Mouse (Mus musculus) hindbrain, embryonic 11.5 days (tissue): ENCODE data around the gene Gsto2. TPM values are rescaled to one million over a fixed set of nuclear protein-coding genes. Genes with fewer than 3 reads are reported as not detected.
A peak's percentile ranks its signal among the peaks of the same experiment; 100 is the strongest.

Source experiments
- ATAC-seq: fragments of 200-750 bp; cut with Nextera tagmentation; 2 replicates; pipeline ENCODE4 v1.8.0; 2017; ENCODE audit warnings: mild to moderate bottlenecking, moderate TSS enrichment, moderate library complexity; ENCODE audit not compliant: low FRiP score
- DNase-seq: peaks from one replicate; pipeline ENCODE4 v3.0.0-alpha.2; 2015; ENCODE audit warnings: low spot score
- H3K27ac ChIP-seq: fragments of 300-500 bp; sonication (generic); 2 replicates; pipeline ENCODE4 v1.5.1; 2014; ENCODE audit warnings: mild to moderate bottlenecking, low read depth, low read length
- H3K27me3 ChIP-seq: fragments of 300-500 bp; sonication (generic); 2 replicates; pipeline ENCODE4 v1.6.1; 2014; ENCODE audit warnings: mild to moderate bottlenecking, low read length, moderate library complexity, mixed read lengths; ENCODE audit not compliant: control insufficient read depth, insufficient read depth
- H3K36me3 ChIP-seq: fragments of 300-500 bp; sonication (generic); 2 replicates; pipeline ENCODE4 v1.6.1; 2014; ENCODE audit warnings: mild to moderate bottlenecking, low read length, moderate library complexity, mixed read lengths; ENCODE audit not compliant: control insufficient read depth, insufficient read depth
- H3K4me1 ChIP-seq: fragments of 300-500 bp; sonication (generic); replicated peaks from 2 replicates; pipeline ENCODE4 v1.6.1; 2014; ENCODE audit warnings: low read length, mixed read lengths; ENCODE audit not compliant: control insufficient read depth, insufficient read depth
- H3K4me2 ChIP-seq: fragments of 300-500 bp; sonication (generic); replicated peaks from 2 replicates; pipeline ENCODE4 v1.6.1; 2014; ENCODE audit warnings: mild to moderate bottlenecking, low read depth, low read length
- H3K4me3 ChIP-seq: fragments of 300-500 bp; sonication (generic); 2 replicates; pipeline ENCODE4 v1.5.1; 2014; ENCODE audit warnings: low read depth, low read length
- H3K9ac ChIP-seq: fragments of 300-500 bp; sonication (generic); 2 replicates; pipeline ENCODE4 v1.6.1; 2014; ENCODE audit warnings: low read depth, low read length
- H3K9me3 ChIP-seq: fragments of 300-500 bp; sonication (generic); 2 replicates; pipeline ENCODE4 v1.6.1; 2016; ENCODE audit warnings: low read length; ENCODE audit not compliant: control insufficient read depth
- WGBS: fragments of 180-500 bp; shearing (Covaris S2); extraction: QIAGEN DNeasy Blood & Tissue Kit; methylation state at CpG from one replicate; pipeline ENCODE4 v1.1.7; 2014; 5-methylcytosine and 5-hydroxymethylcytosine counted together
- polyA plus RNA-seq: library from polyadenylated mRNA; unstranded; fragments of >200 nt; fragmentation: Nextera tagmentation; extraction: Ambion mirVana; gene quantifications from 2 replicates; pipeline ENCODE4 v1.2.1, GENCODE M21; 2014

Gsto2 gene
- polyA plus RNA-seq, 1 experiment from 2014 or later = 0.77 TPM

- Histone ChIP-seq H3K27ac (no peak overlapping the region), H3K4me3 (no peak overlapping the region), H3K4me1 (no peaks in the 10 kb centered on the region), H3K36me3 (peaks cover 3% of the 10 kb centered on the region; the same call in 1 of the 2 replicates), H3K9me3 (no peaks in the 10 kb centered on the region), H3K4me2 (no peak overlapping the region), H3K27me3 (no peaks in the 10 kb centered on the region), H3K9ac (no peak overlapping the region)
- no peak for ATAC-seq
- DNase-seq = no peak
- 90% methylated on average over 6 of the region's 6 CpGs for WGBS
Observed at GRCm38 (mm10) chr19:47893092-47893491, 27.8 kb downstream of the Gsto2 start.

- H3K4me1 ChIP-seq = no peaks in the 10 kb centered on the region
- 95% methylated on average over 8 of the region's 8 CpGs for WGBS
- no peak overlapping the region for H3K4me2 ChIP-seq
- H3K9ac ChIP-seq = no peak overlapping the region
- ATAC-seq = no peak
- DNase-seq = no peak
- no peak overlapping the region for H3K4me3 ChIP-seq
- peaks cover 3% of the 10 kb centered on the region; the same call in 1 of the 2 replicates for H3K36me3 ChIP-seq
- H3K9me3 ChIP-seq = no peaks in the 10 kb centered on the region
- H3K27ac ChIP-seq = no peak overlapping the region
- no peaks in the 10 kb centered on the region for H3K27me3 ChIP-seq
Observed at GRCm38 (mm10) chr19:47898472-47899079, 33.2 kb downstream of the Gsto2 start.

GRCm38 (mm10) chr19:47900012-47900411, 34.7 kb downstream of the Gsto2 start:
- no peak overlapping the region for H3K4me2 ChIP-seq
- no peak for ATAC-seq
- H3K9ac ChIP-seq = no peak overlapping the region
- no peaks in the 10 kb centered on the region for H3K9me3 ChIP-seq
- 63% methylated on average over 6 of the region's 6 CpGs for WGBS
- no peak overlapping the region for H3K4me3 ChIP-seq
- no peak for DNase-seq
- no peaks in the 10 kb centered on the region; the same call in 1 of the 2 replicates for H3K4me1 ChIP-seq
- peaks cover 3% of the 10 kb centered on the region; the same call in 1 of the 2 replicates for H3K36me3 ChIP-seq
- H3K27ac ChIP-seq = no peak overlapping the region
- H3K27me3 ChIP-seq = no peaks in the 10 kb centered on the region

DNA sequence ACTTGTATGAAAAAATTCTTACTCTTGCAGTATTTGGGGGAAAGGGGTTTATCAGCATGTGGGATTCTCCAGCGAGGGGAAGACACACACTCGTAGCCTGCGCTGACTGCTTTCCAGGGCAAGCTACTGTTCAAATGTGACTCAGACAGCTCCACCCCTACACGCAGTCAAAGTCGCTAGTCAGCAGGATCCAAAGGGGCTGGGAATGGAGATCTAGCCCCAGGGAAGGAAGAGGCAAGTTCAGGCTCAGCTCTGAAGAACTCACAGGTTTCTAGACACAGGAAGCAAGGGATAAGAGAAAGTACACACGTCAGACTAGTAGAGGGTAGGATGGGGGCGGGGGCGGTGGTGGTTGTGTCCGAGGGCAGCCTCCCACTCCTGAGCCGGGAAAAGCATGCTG, 35.2 kb downstream of the Gsto2 start:
- no peaks in the 10 kb centered on the region; the same call in 1 of the 2 replicates for H3K4me1 ChIP-seq
- DNase-seq = no peak
- no peak overlapping the region for H3K27ac ChIP-seq
- H3K4me2 ChIP-seq = no peak overlapping the region
- no peaks in the 10 kb centered on the region for H3K27me3 ChIP-seq
- H3K4me3 ChIP-seq = no peak overlapping the region
- H3K9ac ChIP-seq = no peak overlapping the region
- no peaks in the 10 kb centered on the region for H3K9me3 ChIP-seq
- WGBS = 87% methylated on average over 10 of the region's 10 CpGs
- ATAC-seq = no peak
- H3K36me3 ChIP-seq = peaks cover 3% of the 10 kb centered on the region; the same call in 1 of the 2 replicates

DNA sequence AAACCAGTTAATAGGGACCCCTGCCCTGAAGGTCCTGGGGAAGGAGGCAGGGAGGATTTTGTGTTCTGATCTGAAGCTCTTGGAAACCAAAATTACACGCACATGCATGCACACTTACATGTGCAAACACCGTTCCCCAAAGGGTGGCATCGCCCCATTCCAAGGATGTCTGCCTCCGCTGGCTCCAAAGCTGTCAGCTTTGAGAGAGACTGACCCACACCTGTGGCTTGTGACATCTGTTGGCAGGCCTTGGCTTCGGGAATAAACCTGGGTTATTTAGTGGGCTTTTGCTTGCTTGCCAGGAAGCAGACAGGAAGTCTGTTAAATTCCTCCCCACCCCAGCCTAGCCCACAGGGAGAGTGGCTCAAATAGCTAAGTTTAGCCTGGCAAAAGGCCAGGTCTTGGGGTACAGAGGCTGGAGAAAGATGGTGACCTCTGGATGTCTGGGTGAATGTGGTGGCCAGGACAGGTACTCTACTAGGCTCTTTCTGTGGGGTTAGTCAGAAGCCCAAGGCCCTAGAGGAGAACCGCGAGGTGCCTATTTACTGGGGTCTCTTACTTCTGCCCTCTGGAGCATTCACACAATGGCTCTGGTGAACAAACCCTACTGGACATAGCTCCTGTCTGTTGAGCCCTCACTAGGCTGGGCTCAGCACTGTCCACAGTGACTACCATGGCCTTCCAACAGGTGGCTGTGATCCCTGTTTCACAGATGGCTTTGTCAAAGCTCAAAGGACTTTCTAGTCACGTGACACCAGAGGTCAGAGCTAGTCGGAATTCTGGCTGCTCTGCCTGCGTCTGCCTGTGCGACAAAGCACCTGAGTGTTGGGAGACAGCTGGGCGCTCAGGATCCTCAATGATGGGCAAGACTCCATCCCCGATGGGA, 37.2 kb downstream of the Gsto2 start:
- Histone ChIP-seq H3K4me2 (no peak overlapping the region), H3K36me3 (no peaks in the 10 kb centered on the region), H3K4me3 (no peak overlapping the region), H3K9me3 (no peaks in the 10 kb centered on the region), H3K27ac (no peak overlapping the region), H3K4me1 (no peaks in the 10 kb centered on the region; the same call in 1 of the 2 replicates), H3K9ac (no peak overlapping the region), H3K27me3 (no peaks in the 10 kb centered on the region)
- ATAC-seq (no peak), DNase-seq (no peak)
- 68% methylated on average over 13 of the region's 13 CpGs for WGBS

GRCm38 (mm10) chr19:47903679-47904078, 38.3 kb downstream of the Gsto2 start:
- H3K4me3 ChIP-seq = no peak overlapping the region
- H3K36me3 ChIP-seq = no peaks in the 10 kb centered on the region
- ATAC-seq (peak; percentile 41; the same call in 1 of the 2 replicates), DNase-seq (no peak)
- H3K27me3 ChIP-seq = no peaks in the 10 kb centered on the region
- no peak overlapping the region for H3K27ac ChIP-seq
- H3K9me3 ChIP-seq = no peaks in the 10 kb centered on the region
- no peak overlapping the region for H3K9ac ChIP-seq
- WGBS = 56% methylated on average over 4 of the region's 4 CpGs
- no peak overlapping the region for H3K4me2 ChIP-seq
- H3K4me1 ChIP-seq = peaks cover 3% of the 10 kb centered on the region

GRCm38 (mm10) chr19:47905081-47905480, 39.7 kb downstream of the Gsto2 start:
- no peak overlapping the region for H3K4me2 ChIP-seq
- H3K4me3 ChIP-seq = no peak overlapping the region
- WGBS = 86% methylated on average over 4 of the region's 4 CpGs
- no peaks in the 10 kb centered on the region for H3K9me3 ChIP-seq
- DNase-seq = no peak
- H3K4me1 ChIP-seq = peaks cover 5% of the 10 kb centered on the region
- H3K36me3 ChIP-seq = no peaks in the 10 kb centered on the region
- H3K9ac ChIP-seq = no peak overlapping the region
- no peak for ATAC-seq
- no peaks in the 10 kb centered on the region for H3K27me3 ChIP-seq
- H3K27ac ChIP-seq = no peak overlapping the region

- Histone ChIP-seq H3K36me3 (no peaks in the 10 kb centered on the region), H3K4me3 (no peak overlapping the region), H3K9ac (no peak overlapping the region), H3K27ac (no peak overlapping the region), H3K4me2 (no peak overlapping the region), H3K4me1 (peaks cover 5% of the 10 kb centered on the region), H3K27me3 (no peaks in the 10 kb centered on the region), H3K9me3 (no peaks in the 10 kb centered on the region)
- DNase-seq (no peak), ATAC-seq (no peak)
- WGBS = 93% methylated on average over 5 of the region's 5 CpGs
Observed at GRCm38 (mm10) chr19:47905603-47906002, 40.3 kb downstream of the Gsto2 start.
